Comparison of ENCODE assay signal across 1 mouse cellular context in the genomic region with DNA sequence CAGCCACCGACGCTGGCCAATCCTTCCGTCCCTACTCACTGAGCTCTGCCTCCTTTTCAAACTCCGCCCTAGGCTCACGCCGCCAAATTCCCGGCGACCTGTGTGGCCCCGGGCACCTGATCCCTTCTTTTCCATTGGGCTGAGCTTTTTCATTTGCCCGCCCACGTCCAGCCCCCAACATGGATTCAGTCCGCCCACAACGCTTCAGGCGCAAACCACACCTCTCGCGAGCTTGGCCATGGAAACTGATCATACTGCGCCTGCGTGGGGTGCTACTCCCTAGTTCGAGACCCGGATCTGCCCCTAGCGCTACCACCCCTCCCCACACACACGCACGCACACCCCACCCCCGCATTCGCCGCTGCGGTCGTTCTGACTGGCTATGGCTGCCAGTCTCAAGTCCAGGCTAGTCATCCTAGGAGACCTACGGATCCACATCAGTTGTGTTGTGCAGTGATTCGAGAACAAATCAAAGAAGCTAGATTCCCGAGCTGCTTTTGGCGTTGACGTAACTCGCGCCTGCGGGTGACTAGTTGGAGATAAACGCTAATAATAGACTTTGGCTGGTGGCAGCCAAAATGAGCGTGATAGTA.
TF ChIP-seq lines count a peak whose summit lies in the region.

No protein-coding gene starts in this region.

TF ChIP-seq in myocyte, 11 proteins besides CTCF, POLR2A, EP300 and RAD21:
- no peak for TF ChIP-seq MYOD1 (IDR thresholded peaks at IDR 0.05; ENCODE audit: control insufficient read depth in 1 of 3, insufficient read length in 2 of 3, low read depth in 2 of 3)
TF ChIP-seq in myocyte: peak in this region for 0.
